Mouse (Mus musculus): ENCODE measurements around the gene Gcnt7.

Gene Gcnt7

DNA sequence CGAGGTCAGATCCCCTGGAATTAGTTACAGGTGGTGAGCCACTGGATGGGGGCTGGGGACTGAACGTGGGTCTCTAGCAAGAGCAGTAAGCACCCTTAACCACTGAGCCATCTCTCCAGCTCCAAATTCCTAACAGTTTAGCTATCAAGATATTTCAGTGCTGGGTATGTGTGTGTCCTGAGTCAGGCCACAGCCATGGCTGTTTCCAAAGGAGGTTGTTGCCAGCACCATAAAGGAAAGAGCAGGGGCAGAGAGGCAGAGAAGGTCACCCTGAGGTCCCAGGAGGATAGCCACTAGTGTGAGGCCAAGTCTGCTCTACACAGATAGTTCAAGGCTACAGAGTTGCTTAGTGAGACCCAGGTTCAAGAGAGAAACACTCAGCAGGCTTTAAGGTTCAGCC lies 2.3 kb upstream of the Gcnt7 start:
- no peak for DNase-seq (ENCODE audit: low spot score in 2 of 2)

DNA sequence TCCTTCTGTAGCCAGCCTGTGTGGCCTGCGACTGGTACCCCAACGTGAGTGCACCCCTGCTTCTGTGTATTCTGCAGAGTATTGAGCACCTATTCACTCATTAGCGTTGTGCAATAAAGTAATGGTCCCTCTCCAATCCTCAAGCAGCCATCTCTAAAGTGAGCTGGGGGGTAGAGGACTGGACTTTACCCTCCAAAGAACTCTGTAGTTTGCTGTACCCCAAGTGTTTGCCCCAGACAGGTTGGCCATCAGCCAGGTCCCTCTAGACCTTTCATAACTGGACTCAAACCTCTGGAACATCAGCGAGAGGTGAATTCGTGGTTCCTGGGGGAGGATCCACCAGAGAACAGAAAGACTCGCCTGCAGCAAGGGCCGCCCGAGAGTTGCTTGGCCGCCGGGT lies 5.9 kb downstream of the Gcnt7 start:
- no peak for DNase-seq (ENCODE audit: low spot score in 2 of 2)

DNA sequence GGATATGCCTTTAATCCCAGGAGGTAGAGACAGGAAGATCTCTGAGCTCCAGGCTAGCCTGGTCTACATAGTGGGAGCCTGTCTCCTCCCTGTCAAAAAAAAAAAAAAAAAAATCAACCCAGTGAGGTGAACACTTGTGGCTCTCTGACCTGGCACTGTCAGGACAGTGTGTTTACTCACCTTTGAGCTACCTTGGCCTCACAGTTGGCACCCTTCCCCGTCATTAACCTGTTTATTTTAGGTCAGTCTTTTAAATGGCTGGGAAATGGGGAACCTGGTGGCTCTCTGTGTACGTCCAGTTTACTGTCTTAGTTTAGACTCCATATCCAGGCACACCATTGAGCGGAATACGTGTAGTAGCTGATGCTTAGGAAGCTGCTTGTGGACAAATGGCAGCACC lies 6.4 kb downstream of the Gcnt7 start:
- DNase-seq (ENCODE audit: low spot score in 2 of 2) = no peak

DNA sequence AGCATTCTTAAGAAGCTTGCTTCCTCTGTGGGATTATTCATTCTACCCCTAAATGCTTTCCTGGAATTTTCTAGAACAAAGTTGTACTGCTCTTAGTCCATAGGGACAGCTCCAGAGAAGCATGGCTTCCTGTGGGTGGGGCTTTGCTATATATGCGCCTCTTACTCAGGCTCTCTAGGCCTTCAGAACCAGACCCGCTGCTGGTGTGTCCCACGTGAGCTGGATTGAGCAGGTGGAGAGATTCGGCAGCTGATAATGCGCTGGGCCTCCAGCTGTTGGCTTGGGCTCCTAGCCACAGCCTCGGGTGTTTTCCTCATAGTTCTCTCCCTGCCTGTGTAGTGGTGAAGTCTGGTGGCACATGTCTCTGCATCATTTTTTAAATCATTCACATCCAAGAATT lies 7.8 kb downstream of the Gcnt7 start:
- no peak for DNase-seq (ENCODE audit: low spot score in 2 of 2)

DNA sequence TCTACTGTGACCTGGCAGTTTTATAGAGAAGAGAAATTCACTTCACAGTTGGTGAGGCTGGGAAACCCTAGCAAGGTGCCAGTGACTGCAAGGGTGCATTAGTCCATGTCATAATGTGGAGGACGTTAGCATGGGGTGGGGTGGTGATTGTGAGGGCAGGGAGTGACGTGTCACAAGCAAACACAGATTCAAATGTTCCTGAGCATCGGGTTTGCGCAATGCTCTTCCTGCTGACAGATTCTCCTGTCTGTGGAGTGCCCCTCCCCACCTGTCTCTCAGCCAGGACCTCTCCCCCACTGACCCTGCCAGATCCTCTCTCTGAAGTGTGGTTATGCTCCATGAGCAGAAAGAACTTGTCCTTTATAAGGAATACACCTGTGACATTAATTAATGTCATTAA lies 10.1 kb downstream of the Gcnt7 start:
- no peak for DNase-seq (ENCODE audit: low spot score in 2 of 2)

DNA sequence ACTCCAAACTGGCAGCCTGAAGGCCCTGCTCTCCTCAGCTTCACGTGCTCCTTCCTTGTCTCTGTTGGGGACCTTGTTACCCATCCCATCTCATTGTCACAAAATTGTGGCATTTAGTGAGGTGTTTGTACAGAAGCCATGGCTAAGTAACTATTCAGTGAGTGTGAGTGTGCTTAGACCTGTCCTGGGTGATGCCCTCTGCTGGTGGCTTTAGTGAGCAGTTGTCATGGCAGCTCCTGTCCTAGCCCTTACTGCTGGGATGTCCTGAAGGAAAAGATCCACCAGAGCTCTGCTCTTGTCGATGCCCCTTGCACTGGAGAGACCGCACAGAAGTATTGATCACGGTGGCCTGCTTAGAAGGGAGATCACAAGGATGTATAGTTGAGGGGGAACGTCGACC lies 11.1 kb downstream of the Gcnt7 start:
- DNase-seq (ENCODE audit: low spot score in 2 of 2) = peak in 1 of 2 experiments; percentile 28

DNA sequence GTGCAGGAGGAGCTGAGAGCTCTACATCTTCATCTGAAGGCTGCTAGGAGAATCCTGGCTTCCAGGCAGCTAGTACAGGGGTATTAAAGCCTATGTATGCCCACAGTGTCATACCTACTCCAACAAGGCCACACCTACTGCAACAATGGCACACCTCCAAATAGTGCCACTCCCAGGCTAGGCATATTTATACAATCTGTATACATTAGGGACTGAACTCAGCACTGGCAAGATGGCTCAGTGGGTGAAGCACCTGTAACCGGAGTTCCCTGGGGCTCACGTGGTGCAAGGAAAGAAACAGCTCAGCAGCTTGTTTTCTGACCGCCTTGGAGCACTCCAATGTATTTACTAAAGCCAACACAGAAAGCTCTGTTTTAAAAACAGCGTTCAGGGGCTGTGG lies 12.8 kb downstream of the Gcnt7 start:
- no peak for DNase-seq (ENCODE audit: low spot score in 2 of 2)

DNA sequence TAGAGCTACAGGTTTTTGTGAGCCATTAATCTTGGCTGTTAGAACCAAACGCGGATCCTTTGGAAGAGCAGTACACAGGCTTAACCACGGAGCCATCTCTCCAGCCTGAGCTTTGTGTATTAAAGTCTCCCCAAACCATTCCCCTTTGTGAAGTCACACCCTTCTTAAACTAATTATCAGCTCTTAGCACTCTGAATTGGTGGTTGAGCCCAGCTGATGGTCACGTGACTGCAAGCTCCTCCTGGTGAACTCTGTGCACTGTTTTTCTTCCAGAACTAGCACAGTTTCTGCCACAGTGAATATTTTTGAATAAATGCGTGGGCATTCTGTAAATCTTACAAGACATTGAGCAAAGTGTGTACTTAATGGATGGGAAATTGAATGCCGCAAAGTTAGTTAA lies 17.2 kb downstream of the Gcnt7 start:
- no peak for DNase-seq (ENCODE audit: low spot score in 2 of 2)

DNA sequence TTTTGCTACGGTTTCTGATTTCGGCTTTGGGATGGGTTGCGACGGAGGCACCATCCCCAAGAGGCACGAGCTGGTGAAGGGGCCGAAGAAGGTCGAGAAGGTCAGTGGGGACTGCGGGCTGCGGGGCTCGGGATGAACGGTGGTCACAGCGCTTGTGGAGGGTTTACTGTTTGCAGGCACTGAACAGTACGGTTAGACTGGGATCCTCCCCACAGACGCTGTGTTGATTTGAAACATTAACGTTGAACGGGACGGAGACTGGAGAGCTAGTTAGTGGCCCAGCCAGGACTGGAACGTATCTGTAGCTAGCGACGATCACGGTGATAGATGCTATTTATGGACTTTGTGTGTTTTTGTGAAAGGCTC lies 17.8 kb downstream of the Gcnt7 start:
- DNase-seq (ENCODE audit: low spot score in 2 of 2) = no peak

DNA sequence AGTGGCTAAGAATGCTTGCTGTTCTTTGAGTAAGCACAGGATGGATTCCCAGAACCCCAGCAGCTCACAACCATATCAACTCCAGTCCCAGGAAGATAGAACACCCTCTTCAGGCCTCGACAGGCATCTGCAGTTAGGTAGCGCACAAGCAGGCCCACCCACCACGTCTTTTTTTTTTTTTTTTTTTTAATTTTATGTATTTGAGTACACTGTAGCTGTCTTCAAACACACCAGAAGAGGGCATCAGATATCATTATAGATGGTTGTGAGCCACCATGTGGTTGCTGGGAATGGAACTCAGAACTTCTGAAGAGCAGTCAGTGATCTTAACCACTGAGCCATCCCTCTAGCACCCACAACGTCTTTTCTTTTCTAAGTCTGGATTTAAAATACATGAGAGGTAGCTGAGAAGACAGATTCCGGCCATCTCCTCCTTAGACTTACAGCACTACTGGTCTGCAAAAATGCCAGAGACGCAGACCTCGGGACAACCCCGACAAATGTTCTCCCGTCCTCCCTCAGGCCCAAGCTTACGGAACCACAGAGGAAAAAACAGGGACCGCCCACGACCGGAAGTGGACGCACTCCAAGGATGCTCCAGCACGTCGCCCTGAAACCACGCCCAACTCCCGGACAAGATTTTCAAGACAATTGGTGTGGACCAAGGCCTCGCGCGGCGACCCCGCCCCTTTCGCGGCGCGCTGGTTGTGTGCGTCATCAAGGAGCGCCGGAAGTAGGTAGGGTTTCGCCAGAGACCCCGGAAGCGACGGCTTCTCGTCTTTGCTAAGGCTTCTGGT lies 18.4 kb downstream of the Gcnt7 start, which contains the start of gene Rtf2:
Gene Rtf2 (plus strand): TSS at position 714 of the 797 bp plus-strand sequence.
- peak; percentile 94 to 98 for DNase-seq (ENCODE audit: low spot score in 2 of 2)

DNA sequence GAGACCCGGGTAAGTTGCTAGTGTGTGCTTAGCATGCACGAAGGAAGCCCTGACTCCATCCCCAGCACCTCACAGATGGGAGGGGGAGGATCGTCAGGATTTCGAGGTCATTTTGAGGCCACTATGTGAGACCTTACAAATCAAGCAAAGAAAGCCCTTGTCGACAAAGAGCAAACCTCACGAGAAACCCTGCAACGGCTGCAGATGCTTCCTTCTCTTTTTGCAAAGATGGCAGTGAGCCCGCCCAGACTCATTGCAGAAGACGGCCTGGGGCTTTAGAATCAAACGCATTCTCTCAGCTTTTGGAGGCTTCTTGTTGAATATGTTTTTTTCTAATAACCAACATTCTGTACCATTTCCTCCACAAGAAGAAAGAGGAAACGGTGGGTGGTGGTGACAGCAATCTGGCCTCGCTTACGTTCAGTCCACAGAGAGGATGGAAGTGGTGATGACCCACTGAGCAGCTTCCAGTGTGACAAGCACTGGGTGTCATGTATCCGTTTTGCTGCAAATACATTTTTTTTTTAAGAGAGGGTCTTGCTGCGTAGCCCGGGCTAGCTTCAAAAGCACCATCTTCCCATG lies 20.9 kb downstream of the Gcnt7 start:
- peak in 1 of 2 experiments; percentile 8 for DNase-seq (ENCODE audit: low spot score in 2 of 2)

DNA sequence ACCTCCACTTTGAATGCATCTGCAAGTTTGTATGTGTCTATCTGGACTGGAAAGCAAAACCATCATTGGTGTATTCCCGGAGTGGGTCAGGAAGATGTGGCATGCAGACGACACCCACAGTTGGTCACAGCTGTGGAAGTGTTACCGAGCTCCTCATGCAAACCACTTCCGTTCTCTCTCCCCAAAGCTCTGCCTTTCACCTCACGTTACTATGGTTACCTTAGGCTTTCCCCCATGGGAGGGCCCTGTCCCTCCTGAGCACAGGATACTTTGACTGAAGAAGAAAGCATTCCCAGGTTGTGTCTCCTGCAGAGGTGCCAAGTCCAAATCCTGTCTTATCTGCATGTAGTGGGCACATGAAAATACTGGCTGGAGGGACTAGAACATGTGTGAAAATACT lies 24.6 kb downstream of the Gcnt7 start:
- peak in 1 of 2 experiments; percentile 47 for DNase-seq (ENCODE audit: low spot score in 2 of 2)

DNA sequence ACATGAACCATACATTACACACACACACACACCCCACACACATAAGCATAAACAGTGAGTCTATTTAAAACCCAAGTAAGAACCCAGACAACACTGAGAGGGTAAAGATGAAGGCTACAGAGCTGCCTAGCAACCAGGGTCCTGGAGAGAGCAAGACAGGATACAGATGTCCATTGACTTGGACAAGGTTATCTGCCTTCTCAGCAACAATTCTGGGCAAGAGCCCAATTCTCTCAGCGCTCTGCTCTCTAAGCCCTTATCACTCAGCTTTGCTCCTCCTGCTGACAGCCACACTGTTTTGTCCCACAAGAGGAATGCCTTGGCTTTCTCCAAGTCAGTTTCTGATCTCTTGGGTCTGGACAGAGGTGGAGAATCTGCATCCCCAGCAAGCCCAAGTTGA lies 27.8 kb downstream of the Gcnt7 start:
- no peak for DNase-seq (ENCODE audit: low spot score in 2 of 2)

DNA sequence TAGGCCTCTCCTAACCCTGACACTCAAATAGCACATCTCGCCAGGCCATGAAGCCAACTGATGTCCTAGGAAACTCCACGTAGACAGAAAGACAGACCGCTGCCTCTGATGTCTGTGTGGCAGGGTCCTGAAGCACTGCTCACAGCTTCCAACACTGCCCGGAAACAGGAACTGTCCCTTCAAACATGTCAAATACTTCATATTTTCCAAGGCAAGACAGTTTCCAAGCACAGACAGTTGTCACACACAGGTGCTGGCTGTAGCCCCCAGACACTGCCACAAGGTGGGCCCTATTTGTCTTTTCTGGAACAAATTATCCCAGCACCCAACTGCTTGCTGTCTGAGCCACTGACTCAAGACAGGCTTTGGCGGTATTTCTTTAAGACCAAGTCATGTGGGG lies 40.2 kb downstream of the Gcnt7 start:
- DNase-seq (ENCODE audit: low spot score in 2 of 2) = no peak

DNA sequence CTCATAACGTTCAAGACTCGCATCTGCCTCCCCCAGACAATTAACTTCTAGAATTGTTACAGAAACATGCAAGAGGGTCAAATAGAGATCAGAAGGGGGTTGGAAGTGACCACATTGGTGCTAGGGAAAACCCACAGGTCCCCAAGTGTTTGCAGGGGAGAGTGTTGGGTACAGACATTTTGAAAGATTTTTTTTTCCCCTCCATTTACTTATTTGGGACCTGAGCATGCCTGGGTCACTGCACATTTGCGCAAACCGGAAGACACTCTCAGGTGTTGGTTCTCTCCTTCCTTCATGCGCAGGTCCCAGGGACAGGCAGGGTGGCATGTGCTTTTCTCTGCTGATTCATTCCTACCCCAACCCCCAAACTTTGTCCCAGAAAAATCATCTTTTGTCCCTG lies 41.5 kb downstream of the Gcnt7 start:
- no peak for DNase-seq (ENCODE audit: low spot score in 2 of 2)

DNA sequence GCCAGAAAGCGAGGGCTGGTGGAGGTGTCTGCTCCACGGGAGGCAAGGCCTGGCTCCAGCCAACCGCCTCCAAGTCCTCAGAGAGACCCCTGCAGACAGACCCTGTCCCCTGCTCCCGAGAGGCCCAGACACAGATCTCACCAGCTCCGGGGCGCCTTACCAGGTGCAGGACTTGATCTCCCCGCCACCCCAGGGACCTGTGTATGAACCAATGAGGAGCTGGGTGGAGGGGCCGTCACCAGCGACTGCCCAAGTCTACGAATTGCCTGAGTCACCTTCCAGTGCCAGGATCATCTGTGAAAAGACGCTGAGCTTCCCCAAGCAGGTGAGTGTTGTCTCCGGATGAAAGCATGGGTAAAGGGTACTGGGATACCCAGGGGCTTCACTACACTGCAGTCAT lies 42.2 kb downstream of the Gcnt7 start:
- DNase-seq (ENCODE audit: low spot score in 2 of 2) = no peak

DNA sequence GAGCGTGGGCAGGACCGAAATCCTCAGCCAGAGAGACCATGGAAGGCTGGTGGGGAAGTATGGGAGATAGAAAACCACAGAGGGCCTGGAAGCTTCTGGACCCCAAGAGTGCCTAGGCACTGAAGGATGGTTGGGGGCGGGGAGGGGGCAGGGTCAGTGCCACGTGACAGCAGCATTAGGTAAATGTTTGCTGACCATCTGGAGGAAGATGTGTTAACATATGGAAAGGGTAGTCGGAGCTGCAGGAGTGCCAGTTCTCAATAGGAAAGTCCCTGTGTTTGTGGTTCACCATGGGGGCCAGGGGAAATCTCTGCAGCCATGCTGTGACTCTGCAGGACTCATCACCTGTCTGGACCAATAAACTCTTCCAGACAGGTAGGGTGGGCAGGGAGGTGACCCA lies 44.5 kb downstream of the Gcnt7 start:
- DNase-seq (ENCODE audit: low spot score in 2 of 2) = no peak

DNA sequence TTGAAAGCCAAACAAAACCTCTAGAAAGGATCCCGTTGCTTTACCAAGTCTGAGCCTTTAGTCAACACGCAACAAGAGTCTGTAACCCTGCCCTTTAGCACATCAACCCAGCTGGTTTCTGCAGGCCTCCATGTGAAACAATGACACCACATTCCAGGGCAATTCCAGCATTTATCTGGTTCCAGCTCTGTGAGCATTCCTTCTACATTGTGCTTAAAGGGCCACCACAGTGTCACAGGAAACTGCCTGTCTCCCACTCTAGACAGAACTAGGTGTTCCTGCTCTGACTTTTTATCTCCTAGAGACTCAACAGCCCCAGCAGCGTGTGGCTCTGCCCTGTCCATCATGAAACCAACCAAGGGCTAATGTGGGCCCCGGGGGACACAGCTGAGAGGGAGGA lies 45.1 kb downstream of the Gcnt7 start:
- DNase-seq (ENCODE audit: low spot score in 2 of 2) = no peak

DNA sequence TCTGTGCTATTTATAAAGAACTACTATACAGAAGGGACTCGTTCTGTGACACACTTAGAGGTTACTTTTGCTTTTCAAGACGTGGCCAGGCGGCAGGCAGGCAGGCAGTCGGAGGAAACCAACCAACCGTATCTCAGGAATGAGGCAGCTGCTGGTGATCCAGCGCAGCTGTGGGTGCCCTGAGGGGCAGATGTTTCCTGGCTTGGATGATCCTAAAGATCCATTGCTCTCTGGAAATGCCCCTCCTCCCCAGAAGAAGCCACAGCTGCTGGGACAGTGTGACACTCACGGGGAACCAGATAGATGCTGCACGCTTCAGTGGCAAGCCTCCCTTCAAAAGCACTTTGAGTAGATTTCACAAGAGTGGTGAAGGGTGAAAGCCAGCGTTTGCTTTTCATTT lies 45.9 kb downstream of the Gcnt7 start:
- DNase-seq (ENCODE audit: low spot score in 2 of 2) = no peak

DNA sequence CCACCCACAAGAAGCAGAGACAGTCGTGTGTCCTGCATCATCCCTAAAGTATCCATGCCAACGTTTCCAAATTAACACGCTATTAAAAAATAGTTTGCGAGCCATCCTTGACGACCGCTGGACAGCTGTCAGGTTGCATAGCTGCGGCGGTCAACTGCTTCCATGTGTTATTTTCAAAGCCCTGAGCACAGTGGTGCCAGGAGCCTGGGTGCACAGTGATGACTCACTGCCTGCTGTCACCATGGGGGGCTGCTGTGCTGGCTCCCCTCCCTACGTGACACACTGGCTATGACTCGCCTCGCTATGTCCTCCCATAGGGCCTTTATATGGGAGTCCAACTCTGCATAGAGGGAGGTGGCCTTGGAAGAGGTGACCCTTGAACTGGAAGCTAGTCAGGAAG lies 47.3 kb downstream of the Gcnt7 start:
- DNase-seq (ENCODE audit: low spot score in 2 of 2) = no peak

DNA sequence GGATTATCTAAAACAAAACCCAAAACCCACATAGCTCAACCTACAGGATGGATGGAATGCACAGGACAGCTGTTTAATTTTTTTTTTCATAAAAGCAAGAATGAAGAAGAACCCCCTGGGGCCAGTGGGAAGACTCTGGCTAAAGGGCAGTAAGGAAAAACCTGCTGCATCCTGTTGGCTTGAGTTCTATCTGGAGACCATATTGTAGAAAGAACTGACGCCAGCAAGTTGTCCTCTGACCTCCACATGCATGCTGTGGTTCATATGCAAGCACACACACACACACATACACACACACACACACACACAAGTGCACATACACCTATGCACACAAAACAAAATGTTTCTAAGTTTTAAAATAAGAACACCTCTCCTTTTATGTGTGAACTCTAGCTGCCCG lies 47.7 kb downstream of the Gcnt7 start:
- DNase-seq (ENCODE audit: low spot score in 2 of 2) = no peak

DNA sequence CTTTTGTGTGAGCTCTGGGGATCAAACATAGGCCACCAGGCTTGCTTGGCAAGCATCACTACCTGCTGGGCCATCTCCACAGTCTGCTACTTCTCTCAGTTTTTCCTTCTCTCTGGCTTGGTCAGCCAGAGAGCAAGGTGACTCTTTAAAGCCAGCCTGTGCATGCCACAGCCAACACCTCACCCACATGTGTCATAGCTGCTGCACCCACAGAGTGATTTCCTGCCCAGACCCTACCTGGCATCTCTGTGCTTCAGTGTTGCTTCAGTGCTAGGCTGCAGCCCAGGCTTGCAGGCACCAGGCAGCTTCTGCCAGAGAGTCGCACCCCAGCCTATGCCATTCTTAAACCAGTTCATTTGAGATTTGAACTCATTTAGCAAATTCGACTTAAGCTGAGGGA lies 50.9 kb downstream of the Gcnt7 start:
- DNase-seq (ENCODE audit: low spot score in 2 of 2) = no peak

DNA sequence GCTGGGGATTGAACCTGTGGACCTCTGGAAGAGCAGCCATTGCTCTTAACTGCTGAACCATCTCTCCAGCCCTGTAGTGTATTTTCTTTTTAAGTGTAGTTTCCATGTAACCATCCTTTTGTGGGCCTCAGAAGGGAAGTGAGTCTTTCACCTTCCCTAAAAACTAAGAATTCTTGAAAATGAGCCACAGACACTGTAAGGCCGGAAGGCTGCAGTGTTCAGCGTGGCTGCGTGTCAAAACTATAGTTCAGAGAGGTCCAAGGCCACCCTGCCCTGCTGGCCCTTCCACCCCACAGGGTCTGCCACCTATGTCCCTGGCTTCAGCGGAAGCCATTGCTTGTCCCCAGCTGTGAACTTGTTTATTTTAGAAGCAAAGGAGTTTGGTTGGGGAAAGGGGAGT lies 52.2 kb downstream of the Gcnt7 start:
- DNase-seq (ENCODE audit: low spot score in 2 of 2) = no peak

DNA sequence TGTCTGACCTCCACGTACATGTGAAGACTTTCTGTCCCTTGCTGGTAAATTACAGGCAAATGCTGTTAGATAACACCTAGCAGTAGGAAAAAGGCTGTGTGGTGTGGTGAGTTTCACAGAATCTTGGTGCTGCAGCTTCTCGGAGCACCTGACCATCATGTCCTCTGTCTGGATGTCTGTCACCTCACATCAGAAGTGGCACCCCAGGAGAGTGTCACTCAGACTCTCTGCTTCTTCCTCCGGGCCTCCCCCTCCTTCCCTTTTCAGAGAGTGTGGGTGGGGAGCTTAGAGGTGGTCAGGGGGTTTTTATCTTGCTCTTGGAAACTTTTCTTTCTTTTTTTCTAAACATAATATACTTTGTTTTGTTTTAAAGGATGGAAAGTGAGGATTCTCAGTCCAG lies 53.4 kb downstream of the Gcnt7 start:
- no peak for DNase-seq (ENCODE audit: low spot score in 2 of 2)
